Mouse (Mus musculus) stomach, embryonic 16.5 days (tissue): ENCODE measurements around the gene Ctsh. TPM values are rescaled to one million over a fixed set of nuclear protein-coding genes. Genes with fewer than 3 reads are reported as not detected.

Experiments used
- ATAC-seq: fragments of 200-750 bp; cut with Nextera tagmentation; 2 replicates; pipeline ENCODE4 v1.8.0; 2017; ENCODE audit warnings: moderate number of reproducible peaks, moderate TSS enrichment; ENCODE audit not compliant: insufficient read depth, low FRiP score
- H3K27ac ChIP-seq: fragments of 300-500 bp; sonication (generic); 2 replicates; pipeline ENCODE4 v1.5.1; 2014; ENCODE audit warnings: low read length
- H3K27me3 ChIP-seq: fragments of 300-500 bp; sonication (generic); 2 replicates; pipeline ENCODE4 v1.6.1; 2014; ENCODE audit warnings: low read length, control low read depth, mixed read lengths; ENCODE audit not compliant: control insufficient read depth, insufficient read depth
- H3K36me3 ChIP-seq: fragments of 300-500 bp; sonication (generic); 2 replicates; pipeline ENCODE4 v1.6.1; 2014; ENCODE audit warnings: low read length; ENCODE audit not compliant: control insufficient read depth, insufficient read depth
- H3K4me1 ChIP-seq: fragments of 300-500 bp; sonication (generic); 2 replicates; pipeline ENCODE4 v1.6.1; 2014; ENCODE audit warnings: low read length, control low read depth, mixed read lengths; ENCODE audit not compliant: control insufficient read depth, insufficient read depth
- H3K4me2 ChIP-seq: fragments of 300-500 bp; sonication (generic); 2 replicates; pipeline ENCODE4 v1.6.1; 2014; ENCODE audit warnings: low read depth, low read length, mixed read lengths
- H3K4me3 ChIP-seq: fragments of 300-500 bp; sonication (generic); replicated peaks from 2 replicates; pipeline ENCODE4 v1.5.1; 2014; ENCODE audit warnings: mild to moderate bottlenecking, low read length
- H3K9ac ChIP-seq: fragments of 300-500 bp; sonication (generic); 2 replicates; pipeline ENCODE4 v1.6.1; 2014; ENCODE audit warnings: low read length
- H3K9me3 ChIP-seq: fragments of 300-500 bp; sonication (generic); replicated peaks from 2 replicates; pipeline ENCODE4 v1.6.1; 2016; ENCODE audit warnings: low read length, control low read depth; ENCODE audit not compliant: control insufficient read depth
- WGBS: fragments of 180-500 bp; shearing (Covaris S2); extraction: QIAGEN DNeasy Blood & Tissue Kit; methylation state at CpG from one replicate; pipeline ENCODE4 v1.1.7; 2014; 5-methylcytosine and 5-hydroxymethylcytosine counted together
- polyA plus RNA-seq: library from polyadenylated mRNA; unstranded; fragments of >200 nt; fragmentation: Nextera tagmentation; extraction: Ambion mirVana; gene quantifications from 2 replicates; pipeline ENCODE4 v1.2.1, GENCODE M21; 2015

Gene Ctsh
- polyA plus RNA-seq, 1 experiment from 2014 or later, result 100 TPM

DNA sequence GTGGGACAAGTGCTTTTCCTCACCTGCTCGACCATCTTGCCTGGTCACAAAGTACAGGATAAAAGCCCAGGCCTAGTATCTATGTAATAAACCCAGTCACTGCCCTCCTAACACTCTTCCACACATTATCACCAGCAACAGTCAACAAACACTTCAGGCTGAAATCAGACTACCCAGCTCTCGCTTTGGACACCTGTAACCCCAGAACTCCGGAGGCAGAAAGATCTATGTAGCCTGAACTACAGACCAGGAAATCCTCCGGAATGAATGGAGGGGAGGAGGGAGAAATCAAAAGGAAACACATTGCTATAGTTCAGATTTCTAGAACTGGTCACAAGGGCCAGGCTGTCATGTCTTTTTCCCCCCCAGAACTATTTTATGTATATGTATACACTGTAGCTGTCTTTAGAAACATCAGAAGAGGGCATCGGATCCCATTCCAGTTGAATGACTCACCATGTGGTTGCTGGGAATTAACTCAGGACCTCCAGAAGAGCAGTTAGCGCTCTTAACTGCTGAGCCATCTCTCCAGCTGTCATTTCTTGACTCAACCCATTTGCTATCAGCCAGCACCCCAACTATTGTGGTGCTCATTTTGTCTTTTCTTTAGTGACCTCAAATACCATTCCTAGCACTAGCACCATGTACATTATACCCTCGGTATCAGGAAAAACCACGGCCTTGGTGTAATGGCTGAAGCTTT lies 31.0 kb downstream of the Ctsh start:
- H3K36me3 ChIP-seq, result peaks cover 12% of the 10 kb centered on the region
- no peak for ATAC-seq
- H3K9ac ChIP-seq, result no peak overlapping the region
- no peak overlapping the region for H3K4me3 ChIP-seq
- no peaks in the 10 kb centered on the region for H3K27me3 ChIP-seq
- no peaks in the 10 kb centered on the region; the same call in 1 of the 2 replicates for H3K9me3 ChIP-seq
- no peaks in the 10 kb centered on the region for H3K4me1 ChIP-seq
- no peak overlapping the region for H3K4me2 ChIP-seq
- WGBS, result 86% methylated on average over 8 of the region's 8 CpGs
- no peak overlapping the region for H3K27ac ChIP-seq

GRCm38 (mm10) chr9:90087906-90088485 lies 34.0 kb downstream of the Ctsh start:
- Histone ChIP-seq H3K4me2 (no peak overlapping the region), H3K36me3 (peaks cover 27% of the 10 kb centered on the region), H3K4me1 (no peaks in the 10 kb centered on the region), H3K4me3 (no peak overlapping the region), H3K9ac (no peak overlapping the region), H3K27ac (no peak overlapping the region), H3K27me3 (no peaks in the 10 kb centered on the region), H3K9me3 (no peaks in the 10 kb centered on the region; the same call in 1 of the 2 replicates)
- no peak for ATAC-seq
- 84% methylated on average over 2 of the region's 2 CpGs for WGBS

DNA sequence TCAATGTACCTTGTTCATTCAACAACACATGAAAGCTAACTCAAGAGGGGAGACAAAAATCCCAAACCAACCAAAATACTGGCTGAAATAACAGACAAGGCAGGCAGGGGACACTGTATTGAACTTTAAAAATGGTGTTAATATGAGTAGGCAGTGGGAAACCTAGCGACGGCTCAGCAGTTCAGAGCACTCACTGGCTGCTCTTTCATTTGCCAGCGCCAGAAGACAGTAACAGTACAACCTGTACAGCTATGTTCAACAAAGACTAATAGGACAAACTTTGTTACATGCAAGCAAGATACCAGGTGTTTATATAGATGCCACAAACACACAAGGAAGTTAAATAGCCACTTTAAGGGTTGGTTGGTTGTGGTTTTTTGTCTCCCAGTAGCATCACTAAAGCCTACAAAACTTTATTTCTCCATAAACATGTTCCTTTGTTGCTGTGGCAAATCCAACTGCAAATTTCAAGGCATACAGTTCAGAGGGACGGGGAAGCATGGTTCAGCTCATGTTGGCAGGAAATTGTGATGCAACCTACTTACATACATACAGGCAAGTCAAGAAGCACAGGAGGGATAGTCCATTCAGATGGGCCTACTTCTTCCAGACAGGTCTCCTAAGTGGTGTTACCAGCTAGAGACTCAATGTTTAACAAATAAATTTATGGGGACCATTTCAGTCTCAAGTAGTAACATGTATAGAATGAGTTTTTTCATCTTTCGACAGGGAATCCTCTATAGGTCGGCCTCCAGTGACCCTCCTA lies 35.6 kb downstream of the Ctsh start:
- Histone ChIP-seq H3K4me3 (no peak overlapping the region), H3K4me1 (no peaks in the 10 kb centered on the region), H3K27ac (no peak overlapping the region), H3K9me3 (no peaks in the 10 kb centered on the region; the same call in 1 of the 2 replicates), H3K36me3 (peaks cover 32% of the 10 kb centered on the region), H3K27me3 (no peaks in the 10 kb centered on the region), H3K4me2 (no peak overlapping the region), H3K9ac (no peak overlapping the region)
- WGBS, result 89% methylated on average over 6 of the region's 6 CpGs
- no peak for ATAC-seq

- no peak overlapping the region for H3K27ac ChIP-seq
- H3K9me3 ChIP-seq, result no peaks in the 10 kb centered on the region
- no peak overlapping the region for H3K4me3 ChIP-seq
- H3K4me1 ChIP-seq, result no peaks in the 10 kb centered on the region
- WGBS, result 85% methylated on average over 5 of the region's 5 CpGs
- H3K27me3 ChIP-seq, result no peaks in the 10 kb centered on the region
- H3K9ac ChIP-seq, result no peak overlapping the region
- H3K36me3 ChIP-seq, result peaks cover 54% of the 10 kb centered on the region
- H3K4me2 ChIP-seq, result no peak overlapping the region
- ATAC-seq, result no peak
Measured at GRCm38 (mm10) chr9:90098934-90099333, 45.0 kb downstream of the Ctsh start.

GRCm38 (mm10) chr9:90100760-90101159 lies 46.8 kb downstream of the Ctsh start:
- H3K36me3 ChIP-seq, result peaks cover 47% of the 10 kb centered on the region
- no peak overlapping the region for H3K9ac ChIP-seq
- H3K4me1 ChIP-seq, result no peaks in the 10 kb centered on the region
- ATAC-seq, result no peak
- no peak overlapping the region for H3K4me3 ChIP-seq
- WGBS, result 60% methylated on average over 2 of the region's 2 CpGs
- no peaks in the 10 kb centered on the region for H3K27me3 ChIP-seq
- H3K27ac ChIP-seq, result no peak overlapping the region
- H3K9me3 ChIP-seq, result no peaks in the 10 kb centered on the region
- H3K4me2 ChIP-seq, result no peak overlapping the region

- Histone ChIP-seq H3K4me1 (peaks cover 3% of the 10 kb centered on the region; the same call in 1 of the 2 replicates), H3K4me3 (no peak overlapping the region), H3K27ac (no peak overlapping the region), H3K36me3 (peaks cover 18% of the 10 kb centered on the region), H3K9ac (no peak overlapping the region), H3K27me3 (no peaks in the 10 kb centered on the region), H3K4me2 (no peak overlapping the region), H3K9me3 (no peaks in the 10 kb centered on the region)
- ATAC-seq, result no peak
- WGBS, result 91% methylated on average over 1 of the region's 1 CpGs
Measured at GRCm38 (mm10) chr9:90105462-90105861, 51.5 kb downstream of the Ctsh start.

DNA sequence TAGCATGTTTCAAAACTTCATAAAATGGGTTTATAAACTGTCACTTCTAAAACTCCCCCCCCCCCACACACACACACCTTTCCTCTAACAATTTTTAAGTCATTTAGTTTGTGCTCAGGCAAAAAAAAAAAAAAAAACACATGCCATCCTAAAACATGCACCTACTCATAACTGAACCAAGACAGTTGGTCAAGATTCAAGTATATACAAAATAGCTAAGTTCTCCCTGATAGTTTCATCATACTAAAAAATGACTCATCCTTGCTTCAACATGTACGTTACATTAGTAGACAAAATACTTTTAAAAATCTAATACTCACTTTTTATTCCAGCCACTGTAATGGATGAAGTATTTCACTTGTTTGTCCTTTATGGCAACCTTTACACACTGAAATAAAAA lies 53.0 kb downstream of the Ctsh start:
- Histone ChIP-seq H3K27me3 (no peaks in the 10 kb centered on the region), H3K9me3 (no peaks in the 10 kb centered on the region), H3K9ac (no peak overlapping the region), H3K4me1 (peaks cover 11% of the 10 kb centered on the region), H3K4me2 (no peak overlapping the region), H3K27ac (no peak overlapping the region), H3K36me3 (peaks cover 9% of the 10 kb centered on the region; the same call in 1 of the 2 replicates), H3K4me3 (no peak overlapping the region)
- no peak for ATAC-seq
- 71% methylated on average over 1 of the region's 1 CpGs for WGBS

DNA sequence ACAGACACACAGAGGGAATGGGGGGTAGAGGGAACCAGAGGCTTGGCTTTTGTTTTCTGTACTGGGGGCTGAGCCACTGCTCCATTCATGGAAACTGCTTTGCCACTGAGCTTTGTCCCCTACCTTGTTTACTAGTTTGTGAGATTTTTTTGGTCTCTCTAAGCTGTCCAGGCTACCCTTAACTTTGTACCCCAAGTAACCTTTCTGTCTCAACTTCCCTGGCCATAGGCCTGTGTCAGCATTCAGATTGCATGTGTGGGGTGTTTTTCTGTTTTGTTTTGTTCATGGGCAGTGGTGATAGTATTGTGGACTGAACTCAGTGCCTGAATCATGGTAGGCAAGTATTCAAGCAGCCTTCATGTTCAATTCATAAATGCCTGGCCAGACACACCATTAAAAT lies 54.3 kb downstream of the Ctsh start:
- H3K36me3 ChIP-seq, result peaks cover 9% of the 10 kb centered on the region; the same call in 1 of the 2 replicates

DNA sequence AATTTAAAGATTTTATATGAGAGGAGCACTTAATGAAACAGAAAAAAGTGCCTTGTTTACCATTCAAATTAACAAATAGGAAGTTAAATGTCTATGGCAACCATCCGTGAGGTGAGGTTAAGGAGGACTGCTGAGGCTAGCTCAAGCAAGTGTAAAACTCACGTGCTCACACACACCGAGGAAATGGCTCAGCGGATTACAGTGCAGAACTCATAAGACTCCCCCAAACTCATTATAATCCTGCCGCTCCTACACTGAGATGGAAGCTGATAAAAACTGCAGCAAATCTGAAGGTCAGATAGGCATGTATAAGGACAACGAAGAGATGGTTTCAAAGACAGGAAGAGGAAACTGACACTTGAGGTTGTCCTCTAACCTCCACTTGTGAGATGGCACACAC lies 55.4 kb downstream of the Ctsh start:
- Histone ChIP-seq H3K36me3 (peaks cover 9% of the 10 kb centered on the region; the same call in 1 of the 2 replicates), H3K27ac (no peak overlapping the region), H3K4me3 (no peak overlapping the region), H3K9me3 (no peaks in the 10 kb centered on the region), H3K9ac (no peak overlapping the region), H3K4me2 (peak overlapping the region; percentile 4; the same call in 1 of the 2 replicates), H3K4me1 (peaks cover 17% of the 10 kb centered on the region), H3K27me3 (no peaks in the 10 kb centered on the region)
- 70% methylated on average over 6 of the region's 6 CpGs for WGBS
- no peak for ATAC-seq

More for the DNA sequence above, 54.3 kb downstream of the Ctsh start:
- Histone ChIP-seq H3K27ac (no peak overlapping the region), H3K27me3 (no peaks in the 10 kb centered on the region), H3K9ac (no peak overlapping the region), H3K9me3 (no peaks in the 10 kb centered on the region), H3K4me3 (no peak overlapping the region), H3K4me2 (no peak overlapping the region), H3K4me1 (peaks cover 17% of the 10 kb centered on the region)
- ATAC-seq, result no peak
